Mouse (Mus musculus) midbrain, embryonic 12.5 days (tissue): Measurements from ENCODE around the gene Palm3. TPM values are rescaled to one million over a fixed set of nuclear protein-coding genes. Genes with fewer than 3 reads are reported as not detected.

ENCODE experiments used
- ATAC-seq: fragments of 200-750 bp; cut with Nextera tagmentation; 2 replicates; pipeline ENCODE4 v1.8.0; 2017; ENCODE audit warnings: low read depth, moderate TSS enrichment, moderate library complexity; ENCODE audit not compliant: low FRiP score
- H3K27ac ChIP-seq: fragments of 300-500 bp; sonication (generic); replicated peaks from 2 replicates; pipeline ENCODE4 v1.5.1; 2016; ENCODE audit warnings: mild to moderate bottlenecking
- H3K27me3 ChIP-seq: fragments of 300-500 bp; sonication (generic); 2 replicates; pipeline ENCODE4 v1.6.1; 2016; ENCODE audit warnings: mild to moderate bottlenecking
- H3K36me3 ChIP-seq: fragments of 300-500 bp; sonication (generic); 2 replicates; pipeline ENCODE4 v1.6.1; 2016
- H3K4me1 ChIP-seq: fragments of 300-500 bp; sonication (generic); 2 replicates; pipeline ENCODE4 v1.6.1; 2016
- H3K4me2 ChIP-seq: fragments of 300-500 bp; sonication (generic); replicated peaks from 2 replicates; pipeline ENCODE4 v1.6.1; 2016; ENCODE audit warnings: mild to moderate bottlenecking, moderate library complexity
- H3K4me3 ChIP-seq: fragments of 300-500 bp; sonication (generic); 2 replicates; pipeline ENCODE4 v1.5.1; 2016; ENCODE audit warnings: mild to moderate bottlenecking
- H3K9ac ChIP-seq: fragments of 300-500 bp; sonication (generic); replicated peaks from 2 replicates; pipeline ENCODE4 v1.6.1; 2016; ENCODE audit warnings: mild to moderate bottlenecking, moderate library complexity
- H3K9me3 ChIP-seq: fragments of 300-500 bp; sonication (generic); 2 replicates; pipeline ENCODE4 v1.6.1; 2016; ENCODE audit warnings: mild to moderate bottlenecking
- WGBS: fragments of 180-500 bp; shearing (Covaris S2); methylation state at CpG from one replicate; pipeline ENCODE4 v1.1.7; 2016; 5-methylcytosine and 5-hydroxymethylcytosine counted together
- microRNA counts: library from miRNA; unstranded; fragments of <30 nt; microRNA quantifications from one replicate; lab custom pipeline; 2017
- microRNA-seq: library from miRNA; unstranded; fragments of <30 nt; microRNA quantifications from one replicate; pipeline ENCODE4, GENCODE M21; 2017
- polyA plus RNA-seq: library from polyadenylated mRNA; unstranded; fragments of >200 nt; fragmentation: Nextera tagmentation; extraction: Ambion mirVana; gene quantifications from 2 replicates; pipeline ENCODE4 v1.2.1, GENCODE M21; 2016

Gene Palm3
- polyA plus RNA-seq, 1 experiment from 2014 or later: 3.9 TPM

DNA sequence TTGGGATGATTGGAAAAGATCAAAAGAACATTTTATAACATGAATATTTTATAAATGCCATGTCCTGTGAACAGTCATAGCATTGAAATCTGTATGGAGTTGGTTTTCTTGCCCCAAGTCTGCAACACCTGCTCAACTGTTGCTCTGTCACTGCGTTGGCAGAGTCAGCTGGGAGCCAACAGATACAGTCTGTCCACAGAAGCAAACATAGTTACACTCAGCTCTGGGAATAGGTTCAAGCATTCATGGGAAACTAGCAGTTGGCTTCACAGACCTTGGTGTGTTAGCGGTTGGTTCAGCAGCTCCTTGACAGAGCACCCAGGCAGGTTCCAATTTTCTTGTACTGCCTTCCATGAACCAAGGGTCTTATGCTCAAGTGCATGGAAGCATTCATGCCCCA is 49.4 kb downstream of the Palm3 start:
- WGBS: 94% methylated on average over 2 of the region's 2 CpGs
- H3K27me3 ChIP-seq: no peaks in the 10 kb centered on the region
- H3K9me3 ChIP-seq: no peaks in the 10 kb centered on the region
- ATAC-seq: no peak
- H3K9ac ChIP-seq: no peak overlapping the region
- no peak overlapping the region for H3K4me2 ChIP-seq
- H3K27ac ChIP-seq: no peak overlapping the region
- 0 out of 2 replicates have a peak, but pooled peaks cover 1% of the 10 kb centered on the region for H3K36me3 ChIP-seq
- H3K4me3 ChIP-seq: no peak overlapping the region
- peaks cover 52% of the 10 kb centered on the region for H3K4me1 ChIP-seq

DNA sequence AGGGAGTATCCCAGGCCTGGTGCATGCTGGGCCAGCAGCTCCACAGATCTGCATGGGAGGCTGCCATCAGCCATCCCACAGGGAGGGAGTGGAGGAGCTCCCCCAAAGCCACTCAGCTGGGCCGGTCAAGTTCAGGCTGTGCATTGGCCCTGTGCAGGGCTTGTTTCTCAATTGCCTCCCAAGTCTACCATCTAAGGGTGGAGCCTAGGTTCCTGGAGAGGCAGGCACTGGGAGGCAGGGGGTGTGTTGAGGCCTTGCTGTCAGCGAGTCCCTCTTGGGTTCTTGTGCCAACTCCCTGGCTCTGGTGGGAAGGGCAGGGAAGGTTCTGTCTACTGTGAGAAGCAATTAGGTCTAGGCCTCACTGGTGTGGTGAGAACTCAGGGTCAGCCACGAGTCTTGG is 50.6 kb downstream of the Palm3 start:
- no peak overlapping the region for H3K27ac ChIP-seq
- WGBS: 83% methylated on average over 3 of the region's 3 CpGs

DNA sequence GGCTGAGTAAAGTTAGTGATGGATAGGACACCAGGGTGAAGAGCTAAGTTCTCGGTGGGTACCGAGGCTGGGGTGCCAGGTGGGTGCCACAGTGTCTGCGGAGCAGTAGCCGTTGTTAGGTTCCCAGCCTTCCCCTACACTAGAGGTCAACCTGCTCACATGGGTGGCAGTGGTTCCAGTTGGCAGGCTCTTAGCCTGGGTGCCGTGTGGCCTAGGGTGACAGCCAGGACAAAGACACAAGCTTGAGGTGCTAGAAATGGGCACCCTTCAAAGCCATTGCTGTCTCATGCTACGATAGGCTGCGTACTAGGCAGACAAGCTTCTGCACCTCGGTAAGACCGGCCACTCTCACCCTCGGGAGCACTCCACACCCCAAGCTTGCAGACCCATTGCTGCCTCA is 51.0 kb downstream of the Palm3 start:
- Histone ChIP-seq H3K27ac (no peak overlapping the region), H3K9me3 (no peaks in the 10 kb centered on the region), H3K4me3 (no peak overlapping the region), H3K27me3 (no peaks in the 10 kb centered on the region), H3K4me1 (peaks cover 52% of the 10 kb centered on the region), H3K4me2 (no peak overlapping the region), H3K9ac (no peak overlapping the region), H3K36me3 (peaks cover 9% of the 10 kb centered on the region)
- ATAC-seq: no peak
- WGBS: 79% methylated on average over 10 of the region's 10 CpGs

More for the DNA sequence above, 50.6 kb downstream of the Palm3 start:
- Histone ChIP-seq H3K36me3 (peaks cover 9% of the 10 kb centered on the region; the same call in 1 of the 2 replicates), H3K4me1 (peaks cover 52% of the 10 kb centered on the region), H3K9me3 (no peaks in the 10 kb centered on the region), H3K9ac (no peak overlapping the region), H3K4me2 (no peak overlapping the region), H3K4me3 (no peak overlapping the region), H3K27me3 (no peaks in the 10 kb centered on the region)
- no peak for ATAC-seq

DNA sequence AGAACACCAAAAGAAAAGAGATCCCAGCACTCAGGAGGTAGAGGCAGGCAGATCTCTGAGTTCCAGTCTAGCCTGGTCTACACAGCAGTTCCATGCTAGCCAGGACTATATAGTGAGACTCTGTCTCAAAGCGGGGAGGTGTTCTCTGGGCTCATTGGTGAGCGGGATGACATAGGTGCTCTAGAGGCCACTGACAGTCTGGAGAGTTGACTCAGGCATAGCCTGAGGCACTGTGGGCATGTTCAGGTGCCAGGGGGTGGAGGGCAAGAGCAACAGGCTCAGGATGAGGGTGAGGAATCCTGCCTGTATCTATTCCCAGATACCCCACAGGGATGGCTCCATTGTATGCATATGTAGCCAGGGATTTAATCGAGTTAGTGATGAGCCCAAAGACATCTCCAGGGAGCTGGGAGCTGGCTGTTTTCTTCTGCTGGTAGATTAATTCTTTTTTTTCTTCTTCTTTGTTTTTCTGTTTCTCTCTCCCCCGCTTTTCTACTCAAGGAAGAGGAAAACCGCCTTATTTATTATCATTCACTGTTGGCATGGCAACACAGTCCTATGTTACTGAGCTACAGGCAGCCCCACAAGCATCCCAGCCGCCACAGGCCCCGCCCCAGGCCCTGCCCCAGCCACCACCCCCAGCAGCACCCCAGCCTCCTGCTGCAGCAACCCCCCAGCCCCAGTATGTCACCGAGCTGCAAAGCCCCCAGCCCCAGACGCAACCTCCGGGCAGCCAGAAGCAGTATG is 52.1 kb downstream of the Palm3 start:
- Histone ChIP-seq H3K4me2 (no peak overlapping the region), H3K4me1 (peaks cover 42% of the 10 kb centered on the region), H3K27me3 (no peaks in the 10 kb centered on the region), H3K4me3 (no peak overlapping the region), H3K9ac (peak overlapping the region; percentile 49; the same call in 1 of the 2 replicates), H3K9me3 (no peaks in the 10 kb centered on the region), H3K27ac (peak overlapping the region; percentile 36), H3K36me3 (peaks cover 9% of the 10 kb centered on the region)
- no peak for ATAC-seq
- 36% methylated on average over 10 of the region's 10 CpGs for WGBS

DNA sequence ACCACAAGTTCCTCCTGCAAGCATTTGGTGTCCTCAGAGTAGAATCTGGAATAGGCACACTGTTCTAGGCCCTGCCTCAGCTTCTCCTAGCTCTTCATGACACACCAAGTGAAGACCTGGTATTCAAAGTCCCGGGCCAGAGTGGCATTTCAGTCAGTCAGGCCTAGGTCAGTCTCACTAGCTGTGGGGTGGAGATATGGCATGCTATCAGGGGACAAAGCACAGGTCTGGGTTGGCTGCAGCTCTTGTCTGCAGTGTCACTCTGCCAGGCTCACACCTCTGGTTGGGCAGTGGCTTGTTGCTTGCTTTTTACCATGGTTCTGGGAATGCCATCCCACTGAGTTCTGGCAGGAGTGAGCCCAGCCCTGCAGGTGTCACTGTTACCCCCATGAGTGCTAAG is 55.1 kb downstream of the Palm3 start:
- no peaks in the 10 kb centered on the region for H3K9me3 ChIP-seq
- ATAC-seq: no peak
- no peak overlapping the region for H3K4me2 ChIP-seq
- peaks cover 29% of the 10 kb centered on the region for H3K36me3 ChIP-seq
- no peaks in the 10 kb centered on the region for H3K27me3 ChIP-seq
- no peak overlapping the region for H3K27ac ChIP-seq
- H3K4me3 ChIP-seq: no peak overlapping the region
- WGBS: 88% methylated on average over 1 of the region's 1 CpGs
- no peak overlapping the region; the same call in 1 of the 2 replicates for H3K9ac ChIP-seq
- H3K4me1 ChIP-seq: peaks cover 22% of the 10 kb centered on the region

DNA sequence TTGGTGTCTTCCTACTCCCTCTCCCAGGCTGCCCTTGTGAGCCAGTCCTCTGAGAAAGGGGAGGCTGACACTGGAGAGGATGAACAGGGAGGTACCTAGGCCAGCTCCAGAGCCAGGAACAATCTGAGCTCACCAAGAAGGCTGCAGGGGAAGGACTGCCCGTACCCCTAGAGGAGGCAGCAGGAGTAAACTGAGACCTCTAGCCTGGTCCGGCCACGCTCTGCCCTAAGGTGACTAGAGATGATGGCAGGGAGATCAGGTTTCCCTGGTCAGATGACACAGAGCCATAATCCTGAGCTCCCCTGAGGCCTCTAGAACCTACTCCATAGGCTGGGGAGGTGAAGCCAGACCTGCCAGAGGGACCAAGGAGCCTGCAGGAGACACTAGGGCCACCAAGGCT is 55.6 kb downstream of the Palm3 start:
- Histone ChIP-seq H3K27me3 (no peaks in the 10 kb centered on the region), H3K9ac (no peak overlapping the region; the same call in 1 of the 2 replicates), H3K36me3 (peaks cover 31% of the 10 kb centered on the region), H3K9me3 (no peaks in the 10 kb centered on the region), H3K4me2 (no peak overlapping the region), H3K4me3 (no peak overlapping the region), H3K27ac (no peak overlapping the region), H3K4me1 (peaks cover 20% of the 10 kb centered on the region)
- 92% methylated on average over 3 of the region's 3 CpGs for WGBS
- ATAC-seq: no peak

DNA sequence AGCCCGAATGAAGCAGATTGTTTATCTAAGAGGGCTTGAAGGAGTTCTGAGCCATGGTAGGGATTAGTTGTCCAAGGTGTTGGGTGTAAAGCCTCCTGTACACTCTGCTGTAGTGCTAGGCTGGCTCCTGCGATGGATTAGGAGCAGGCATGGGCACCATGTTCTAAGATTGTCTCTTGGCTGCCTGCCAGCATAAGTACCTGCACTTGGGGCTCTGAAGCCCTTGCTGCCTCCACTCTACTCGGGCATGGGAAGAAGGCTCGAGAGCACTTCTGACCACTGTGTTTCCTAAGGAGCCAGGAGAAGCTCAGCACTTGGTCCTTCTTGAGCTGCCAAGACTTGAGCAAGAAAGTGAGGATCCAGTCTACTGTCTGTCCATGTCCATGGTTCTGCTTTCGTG is 57.9 kb downstream of the Palm3 start:
- Histone ChIP-seq H3K9ac (no peak overlapping the region), H3K27me3 (no peaks in the 10 kb centered on the region), H3K9me3 (no peaks in the 10 kb centered on the region), H3K4me2 (no peak overlapping the region), H3K4me3 (no peak overlapping the region), H3K27ac (no peak overlapping the region), H3K4me1 (peaks cover 7% of the 10 kb centered on the region), H3K36me3 (peaks cover 46% of the 10 kb centered on the region)
- ATAC-seq: no peak
- WGBS: 92% methylated on average over 5 of the region's 5 CpGs

MicroRNAs encoded within 50 kb of the gene (microRNA counts, 519-probe panel; counts per million panel counts)
- microRNA mmu-miR-1199 (lab: Ali Mortazavi, UCI): not detected

Small RNA genes lying within 50 kb of the gene (microRNA-seq; reads per million reads assigned to microRNA genes)
- gene Mir1199: not detected
- 1.6 reads per million for gene Mir8111

Other genes starting within 250 kb of the Palm3 start
- 30.2 and 30.4 TPM in 2 replicates for gene Adgrl1, start 121.4 kb upstream of the Palm3 start, polyA plus RNA-seq
- 0.76 and 0.88 TPM in 2 replicates for gene Gm10644, start 66.3 kb upstream of the Palm3 start, polyA plus RNA-seq
- 58.8 and 62.8 TPM in 2 replicates for gene Asf1b, start 66.0 kb upstream of the Palm3 start, polyA plus RNA-seq
- 193 and 207 TPM in 2 replicates for gene Prkaca, start 48.5 kb upstream of the Palm3 start, polyA plus RNA-seq
- 7.7 and 9.7 TPM in 2 replicates for gene Samd1, start 23.8 kb upstream of the Palm3 start, polyA plus RNA-seq
- gene 1700067K01Rik, start 20.0 kb upstream of the Palm3 start, polyA plus RNA-seq: 0.89 and 1.1 TPM in 2 replicates
- not detected in 2 replicates for gene 2210011C24Rik, start 9.3 kb upstream of the Palm3 start, polyA plus RNA-seq
- 0.46 and 0.52 TPM in 2 replicates for gene Il27ra, start 21.1 kb downstream of the Palm3 start, polyA plus RNA-seq
- gene Rln3, start 23.5 kb downstream of the Palm3 start, polyA plus RNA-seq: not detected in 2 replicates
- 1.5 and 1.6 TPM in 2 replicates for gene Gm10643, start 43.7 kb downstream of the Palm3 start, polyA plus RNA-seq
- 9.3 and 10.0 TPM in 2 replicates for gene Rfx1, start 45.4 kb downstream of the Palm3 start, polyA plus RNA-seq
- 20.5 and 22.1 TPM in 2 replicates for gene Dcaf15, start 83.3 kb downstream of the Palm3 start, polyA plus RNA-seq
- gene Podnl1, start 104.5 kb downstream of the Palm3 start, polyA plus RNA-seq: 0.46 and 0.51 TPM in 2 replicates
- 19.0 and 19.5 TPM in 2 replicates for gene Cc2d1a, start 126.5 kb downstream of the Palm3 start, polyA plus RNA-seq
- gene 4930432K21Rik, start 126.6 kb downstream of the Palm3 start, polyA plus RNA-seq: 2.4 TPM in 2 replicates
- gene Nanos3, start 163.7 kb downstream of the Palm3 start, polyA plus RNA-seq: 4.5 and 8.3 TPM in 2 replicates
- gene Zswim4, start 215.6 kb downstream of the Palm3 start, polyA plus RNA-seq: 55.3 and 55.7 TPM in 2 replicates
- 268 TPM in 2 replicates for gene D8Ertd738e, start 228.2 kb downstream of the Palm3 start, polyA plus RNA-seq
- 61.0 and 63.6 TPM in 2 replicates for gene Mri1, start 235.9 kb downstream of the Palm3 start, polyA plus RNA-seq
- 24.3 and 25.1 TPM in 2 replicates for gene Ccdc130, start 248.9 kb downstream of the Palm3 start, polyA plus RNA-seq